Mouse (Mus musculus): ENCODE results near the gene Hadha.

DNA sequence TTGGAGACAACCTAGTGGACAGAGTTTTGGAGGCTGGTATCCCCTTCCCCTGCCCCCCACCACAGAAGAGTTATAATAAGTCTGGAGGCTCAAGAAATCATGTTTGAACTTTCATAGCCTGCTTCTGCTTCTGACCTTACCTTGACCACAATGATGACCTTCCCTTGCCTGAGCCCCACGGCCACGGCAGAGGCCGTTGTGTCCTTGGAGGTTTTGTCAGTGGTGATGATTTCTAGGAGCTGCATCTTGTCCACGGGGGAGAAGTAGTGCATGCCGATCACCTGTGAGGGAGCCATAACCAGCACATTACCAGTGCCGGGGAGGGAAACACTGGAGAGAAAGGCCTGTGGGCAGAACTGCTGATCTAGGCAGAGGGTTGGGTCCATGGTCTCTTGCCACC is 32.5 kb downstream of the Hadha start:
- no peak for TF ChIP-seq POLR2A (IDR thresholded peaks at IDR 0.05; ENCODE audit: control insufficient read depth, low read depth, low read length)
- TF ChIP-seq CTCF (IDR thresholded peaks at IDR 0.05; ENCODE audit: control insufficient read depth, insufficient read depth, insufficient replicate concordance, low read depth, low read length) = no peak
